Mouse (Mus musculus) hindbrain, embryonic 12.5 days (tissue): ENCODE data around the gene Slc12a1. TPM values are rescaled to one million over a fixed set of nuclear protein-coding genes. Genes with fewer than 3 reads are reported as not detected.

Experiments
- ATAC-seq: fragments of 200-750 bp; cut with Nextera tagmentation; 2 replicates; pipeline ENCODE4 v1.8.0; 2017; ENCODE audit warnings: moderate TSS enrichment; ENCODE audit not compliant: low FRiP score
- H3K27ac ChIP-seq: fragments of 300-500 bp; sonication (generic); 2 replicates; pipeline ENCODE4 v1.5.1; 2016; ENCODE audit warnings: mild to moderate bottlenecking
- H3K27me3 ChIP-seq: fragments of 300-500 bp; sonication (generic); 2 replicates; pipeline ENCODE4 v1.6.1; 2016; ENCODE audit warnings: mild to moderate bottlenecking
- H3K36me3 ChIP-seq: fragments of 300-500 bp; sonication (generic); 2 replicates; pipeline ENCODE4 v1.6.1; 2016; ENCODE audit warnings: mild to moderate bottlenecking
- H3K4me1 ChIP-seq: fragments of 300-500 bp; sonication (generic); 2 replicates; pipeline ENCODE4 v1.6.1; 2016
- H3K4me2 ChIP-seq: fragments of 300-500 bp; sonication (generic); replicated peaks from 2 replicates; pipeline ENCODE4 v1.6.1; 2016; ENCODE audit warnings: mild to moderate bottlenecking
- H3K4me3 ChIP-seq: fragments of 300-500 bp; sonication (generic); 2 replicates; pipeline ENCODE4 v1.5.1; 2016; ENCODE audit warnings: mild to moderate bottlenecking
- H3K9ac ChIP-seq: fragments of 300-500 bp; sonication (generic); 2 replicates; pipeline ENCODE4 v1.6.1; 2016; ENCODE audit warnings: mild to moderate bottlenecking, moderate library complexity
- H3K9me3 ChIP-seq: fragments of 300-500 bp; sonication (generic); replicated peaks from 2 replicates; pipeline ENCODE4 v1.6.1; 2016; ENCODE audit warnings: mild to moderate bottlenecking
- WGBS: fragments of 180-500 bp; shearing (Covaris S2); methylation state at CpG from one replicate; pipeline ENCODE4 v1.1.7; 2016; 5-methylcytosine and 5-hydroxymethylcytosine counted together
- polyA plus RNA-seq: library from polyadenylated mRNA; unstranded; fragments of >200 nt; fragmentation: Nextera tagmentation; extraction: Ambion mirVana; gene quantifications from 2 replicates; pipeline ENCODE4 v1.2.1, GENCODE M21; 2016

The Slc12a1 gene
- polyA plus RNA-seq, 1 experiment from 2014 or later, result 0.19 TPM

GRCm38 (mm10) chr2:125263056-125263455 lies 110.8 kb downstream of the Slc12a1 start:
- peaks cover 7% of the 10 kb centered on the region; the same call in 1 of the 2 replicates for H3K36me3 ChIP-seq
- H3K4me2 ChIP-seq, result no peak overlapping the region
- H3K9ac ChIP-seq, result no peak overlapping the region
- H3K9me3 ChIP-seq, result no peaks in the 10 kb centered on the region
- no peak for ATAC-seq
- H3K4me1 ChIP-seq, result no peaks in the 10 kb centered on the region
- H3K27ac ChIP-seq, result no peak overlapping the region
- H3K4me3 ChIP-seq, result no peak overlapping the region
- H3K27me3 ChIP-seq, result no peaks in the 10 kb centered on the region
- 22% methylated on average over 5 of the region's 5 CpGs for WGBS

GRCm38 (mm10) chr2:125263753-125264152 lies 111.4 kb downstream of the Slc12a1 start:
- Histone ChIP-seq H3K27ac (no peak overlapping the region), H3K36me3 (peaks cover 3% of the 10 kb centered on the region; the same call in 1 of the 2 replicates), H3K4me1 (no peaks in the 10 kb centered on the region), H3K27me3 (no peaks in the 10 kb centered on the region), H3K9ac (no peak overlapping the region), H3K4me2 (no peak overlapping the region), H3K4me3 (no peak overlapping the region), H3K9me3 (no peaks in the 10 kb centered on the region)
- WGBS, result 20% methylated on average over 9 of the region's 9 CpGs
- no peak for ATAC-seq

GRCm38 (mm10) chr2:125268876-125269275 lies 116.6 kb downstream of the Slc12a1 start:
- H3K9ac ChIP-seq, result no peak overlapping the region
- H3K4me3 ChIP-seq, result no peak overlapping the region
- no peaks in the 10 kb centered on the region for H3K36me3 ChIP-seq
- H3K27me3 ChIP-seq, result no peaks in the 10 kb centered on the region
- ATAC-seq, result no peak
- H3K4me1 ChIP-seq, result no peaks in the 10 kb centered on the region
- 77% methylated on average over 1 of the region's 1 CpGs for WGBS
- no peak overlapping the region for H3K27ac ChIP-seq
- H3K4me2 ChIP-seq, result no peak overlapping the region
- H3K9me3 ChIP-seq, result no peaks in the 10 kb centered on the region

DNA sequence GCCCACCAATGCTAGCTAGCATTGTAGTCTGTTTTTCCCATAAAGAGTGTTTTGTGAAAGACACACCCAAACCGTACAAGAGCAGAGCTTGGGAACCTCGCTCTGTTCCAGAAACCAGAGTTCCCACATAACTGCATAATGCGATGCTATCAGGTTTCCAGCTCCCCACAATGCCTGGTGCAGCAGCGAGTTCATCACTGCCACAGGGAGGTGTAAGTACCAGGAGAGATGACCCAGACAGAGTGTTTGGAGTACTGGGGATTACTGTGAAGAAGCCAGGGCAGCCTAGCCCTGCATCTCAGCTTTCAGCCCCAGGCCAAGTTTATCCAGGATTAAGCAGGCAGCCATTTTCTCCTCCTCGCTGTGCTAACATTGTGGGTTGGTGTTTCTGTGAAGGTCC lies 123.3 kb downstream of the Slc12a1 start:
- H3K27me3 ChIP-seq, result no peaks in the 10 kb centered on the region
- H3K9me3 ChIP-seq, result no peaks in the 10 kb centered on the region
- no peak overlapping the region for H3K4me2 ChIP-seq
- WGBS, result 52% methylated on average over 5 of the region's 5 CpGs
- no peaks in the 10 kb centered on the region for H3K4me1 ChIP-seq
- H3K27ac ChIP-seq, result no peak overlapping the region
- no peak for ATAC-seq
- no peak overlapping the region for H3K9ac ChIP-seq
- H3K4me3 ChIP-seq, result no peak overlapping the region
- no peaks in the 10 kb centered on the region for H3K36me3 ChIP-seq

GRCm38 (mm10) chr2:125276692-125277091 lies 124.4 kb downstream of the Slc12a1 start:
- H3K9ac ChIP-seq, result no peak overlapping the region
- 85% methylated on average over 5 of the region's 5 CpGs for WGBS
- ATAC-seq, result no peak
- H3K27ac ChIP-seq, result no peak overlapping the region
- H3K9me3 ChIP-seq, result no peaks in the 10 kb centered on the region
- no peaks in the 10 kb centered on the region for H3K36me3 ChIP-seq
- H3K27me3 ChIP-seq, result no peaks in the 10 kb centered on the region
- no peak overlapping the region for H3K4me3 ChIP-seq
- no peaks in the 10 kb centered on the region for H3K4me1 ChIP-seq
- no peak overlapping the region for H3K4me2 ChIP-seq

- Histone ChIP-seq H3K9ac (no peak overlapping the region), H3K36me3 (no peaks in the 10 kb centered on the region), H3K9me3 (no peaks in the 10 kb centered on the region), H3K4me3 (no peak overlapping the region), H3K27me3 (no peaks in the 10 kb centered on the region), H3K4me1 (no peaks in the 10 kb centered on the region), H3K27ac (no peak overlapping the region), H3K4me2 (no peak overlapping the region)
- no peak for ATAC-seq
- WGBS, result 83% methylated on average over 7 of the region's 7 CpGs
Measured at GRCm38 (mm10) chr2:125278474-125278873, 126.2 kb downstream of the Slc12a1 start.

Other genes with a start within 250 kb of the Slc12a1 start
- gene Slc24a5, start 84.4 kb upstream of the Slc12a1 start, polyA plus RNA-seq, result 3.8 and 4.8 TPM in 2 replicates
- 229 and 255 TPM in 2 replicates for gene Myef2, start 28.8 kb upstream of the Slc12a1 start, polyA plus RNA-seq
- 0.41 and 0.61 TPM in 2 replicates for gene Ctxn2, start 15.8 kb upstream of the Slc12a1 start, polyA plus RNA-seq
- gene Dut, start 94.7 kb downstream of the Slc12a1 start, polyA plus RNA-seq, result 107 and 109 TPM in 2 replicates